Mouse (Mus musculus) brain, adult 10 weeks (tissue): ENCODE data around the gene Samd9l. TPM values are rescaled to one million over a fixed set of nuclear protein-coding genes. Genes with fewer than 3 reads are reported as not detected.

ENCODE experiments used
- polyA plus RNA-seq: library from polyadenylated mRNA; stranded (reverse); fragments of 350-450 nt; fragmentation: Illumina TruSeq; extraction: RNeasy Lipid Tissue Mini Kit (QIAGEN cat#74804); gene quantifications from one replicate; pipeline ENCODE4 v1.2.3, GENCODE M21; 2015; ENCODE audit warnings: low read depth, low replicate concordance

The Samd9l gene
- polyA plus RNA-seq: 2.5 TPM

DNA sequence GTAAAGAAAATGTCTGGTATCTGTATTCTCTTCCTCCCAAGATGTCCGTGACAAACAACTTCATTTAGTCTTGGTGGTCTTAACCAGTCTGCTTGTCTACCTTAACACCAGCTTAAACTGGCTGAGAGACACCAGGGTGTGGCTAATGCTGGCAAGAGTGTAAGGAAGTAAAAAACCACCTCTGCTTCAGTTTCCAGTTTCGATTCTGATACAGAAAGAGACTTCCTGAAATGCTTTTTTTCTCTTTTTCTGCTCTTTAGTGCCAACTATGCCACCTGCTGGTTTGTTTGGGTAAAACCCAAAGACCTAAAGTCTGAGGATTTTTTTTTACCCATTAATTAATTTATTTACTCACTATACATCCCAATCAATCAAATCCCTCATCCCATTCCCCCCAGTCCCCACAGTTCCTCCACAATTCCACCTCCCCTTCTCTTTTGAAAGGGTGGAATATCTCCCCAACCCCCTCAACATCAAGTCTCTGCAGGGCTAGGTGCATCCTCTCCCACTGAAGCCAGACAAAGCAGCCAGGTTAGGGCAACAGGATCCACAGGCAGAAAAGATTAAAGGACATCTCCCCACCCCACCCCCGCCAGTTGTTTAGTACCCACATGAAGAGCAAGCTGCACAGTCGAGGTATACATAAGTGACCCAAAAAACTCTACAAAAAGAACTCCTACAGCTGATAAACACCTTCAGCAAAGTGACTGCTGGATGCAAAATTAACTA is at the start of gene Samd9l:
TSS of gene Samd9l (minus strand) at position 233 of the 729 bp plus-strand sequence.

Other genes starting within 250 kb of the Samd9l start
- 0.43 TPM for gene Hepacam2, start 98.7 kb upstream of the Samd9l start, polyA plus RNA-seq
- 66.1 TPM for gene Vps50, start 98.8 kb upstream of the Samd9l start, polyA plus RNA-seq